Mouse (Mus musculus) Patski (cell line): ENCODE data around the gene Lims1. TPM values are rescaled to one million over a fixed set of nuclear protein-coding genes. Genes with fewer than 3 reads are reported as not detected.

Experiments used
- ATAC-seq: fragments of 100-300 bp; one replicate; pipeline ENCODE4 v1.8.0; 2021
- CTCF ChIA-PET: fragments of 350-600 bp; sonication (Branson Sonifier 250); formaldehyde crosslinking; loops from one replicate; lab custom pipeline; 2022; ENCODE audit warnings: inconsistent platforms; lab: Charles Lee
- POLR2A ChIA-PET: fragments of 350-600 bp; sonication (Branson Sonifier 250); formaldehyde crosslinking; loops from one replicate; lab custom pipeline; 2022; ENCODE audit warnings: antibody characterized with exemption, inconsistent platforms; lab: Charles Lee
- DNase-seq: peaks from one replicate; pipeline ENCODE4 v3.0.0-alpha.2; 2011; ENCODE audit warnings: low read depth, low spot score
- H3K27me3 ChIP-seq: fragments of 371-371 bp; one replicate; pipeline ENCODE4 v1.5.1; 2021
- CTCF ChIP-seq: fragments of 100-300 bp; IDR thresholded peaks from one replicate; pipeline ENCODE4 v1.5.1; 2021
- in situ Hi-C: fragments of 300-500 bp; cut with MboI; formaldehyde crosslinking; loops from 3 replicates; pipeline ENCODE4 v1.11.1; 2018; ENCODE audit warnings: low pct_unique_long_range_greater_than_20kb, mixed read lengths
- polyA plus RNA-seq: library from polyadenylated mRNA; unstranded; gene quantifications from one replicate; pipeline ENCODE4 v1.2.3, GENCODE M21; 2021

Gene Lims1
- polyA plus RNA-seq, 1 experiment from 2014 or later, result 56.0 TPM

DNA sequence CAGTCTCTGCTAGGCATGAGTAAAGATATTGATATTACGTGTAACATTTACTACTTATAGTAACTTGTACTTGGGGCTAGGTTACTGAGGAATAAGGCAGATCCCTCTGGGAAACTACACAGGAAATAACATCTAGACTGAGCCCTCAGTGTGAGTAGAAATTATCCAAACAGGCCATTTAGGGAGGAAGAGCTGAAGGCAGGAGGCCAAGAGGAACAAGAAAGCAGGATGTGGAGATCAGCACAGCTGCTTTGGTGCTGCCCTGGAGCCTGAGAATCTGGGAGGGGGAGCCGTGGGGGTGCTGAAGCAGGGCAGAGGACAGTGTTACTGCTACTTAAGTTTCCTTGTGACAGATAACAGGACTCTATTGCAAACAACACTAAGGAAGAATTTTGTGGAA, 18.4 kb downstream of the Lims1 start:
- no peak for DNase-seq
- no peaks in the 10 kb centered on the region for H3K27me3 ChIP-seq
- in situ Hi-C loops, result no loop called here
- no peak for ATAC-seq
- ChIA-PET CTCF (interaction anchor here (0.9 to 1.5 kb wide), 3 partner anchors 8 to 17 kb away, joined by 3 read pairs; no protein-coding TSS in a partner anchor), POLR2A (no interaction called here)
- no peak for TF ChIP-seq CTCF

DNA sequence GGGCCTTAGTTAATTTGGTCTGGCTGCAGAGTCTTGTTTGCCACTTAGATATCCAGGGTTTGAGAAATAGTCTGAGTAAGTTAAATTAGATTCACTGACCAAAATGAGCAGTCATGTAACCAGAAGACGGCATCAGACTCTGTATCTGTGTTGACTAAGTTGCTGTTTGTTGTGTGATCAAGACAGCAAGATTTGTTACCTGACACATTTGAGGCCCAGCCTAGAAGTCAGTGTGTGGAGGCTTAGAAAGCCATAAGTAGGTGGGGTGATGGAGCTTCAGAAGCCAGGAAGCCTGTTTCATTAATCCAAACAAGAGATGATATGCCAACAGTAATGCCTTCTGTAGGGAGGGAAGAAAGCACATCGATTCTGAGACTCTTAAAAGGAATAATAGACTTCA, 18.9 kb downstream of the Lims1 start:
- H3K27me3 ChIP-seq, result no peaks in the 10 kb centered on the region
- TF ChIP-seq CTCF, result no peak
- ATAC-seq (no peak), DNase-seq (no peak)
- in situ Hi-C loops, result no loop called here
- CTCF ChIA-PET, result interaction anchor here (0.9 to 1.5 kb wide), 4 partner anchors 8 to 17 kb away, joined by 3 to 4 read pairs (median 3); no protein-coding TSS in a partner anchor
- POLR2A ChIA-PET, result no interaction called here

DNA sequence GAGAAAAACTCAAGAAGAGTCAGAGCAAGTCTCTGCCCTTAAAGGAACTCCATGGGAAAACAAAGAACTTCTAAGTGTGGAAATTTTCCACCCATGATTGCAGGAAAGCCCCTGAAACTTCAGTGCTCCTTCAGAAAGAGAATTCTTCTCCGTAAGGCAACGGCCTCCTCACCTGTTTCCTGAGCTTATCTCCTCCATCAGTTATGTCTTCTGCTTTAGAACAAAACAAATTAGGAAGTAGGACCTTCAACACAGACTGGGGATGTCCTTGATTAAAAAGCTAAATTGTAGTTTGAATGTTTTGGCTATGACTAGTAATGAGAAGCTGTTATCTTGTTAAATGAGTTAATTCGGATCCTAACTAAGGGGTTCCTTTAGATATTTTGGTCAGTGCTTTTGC, 20.3 kb downstream of the Lims1 start:
- TF ChIP-seq CTCF, result no peak
- no peak for ATAC-seq
- no peak for DNase-seq
- H3K27me3 ChIP-seq, result no peaks in the 10 kb centered on the region
- CTCF ChIA-PET, result no interaction called here
- in situ Hi-C loops, result no loop called here
- POLR2A ChIA-PET, result interaction anchor here (1.2 kb wide), 1 partner anchor 81 kb away, joined by 3 read pairs; no protein-coding TSS in a partner anchor

DNA sequence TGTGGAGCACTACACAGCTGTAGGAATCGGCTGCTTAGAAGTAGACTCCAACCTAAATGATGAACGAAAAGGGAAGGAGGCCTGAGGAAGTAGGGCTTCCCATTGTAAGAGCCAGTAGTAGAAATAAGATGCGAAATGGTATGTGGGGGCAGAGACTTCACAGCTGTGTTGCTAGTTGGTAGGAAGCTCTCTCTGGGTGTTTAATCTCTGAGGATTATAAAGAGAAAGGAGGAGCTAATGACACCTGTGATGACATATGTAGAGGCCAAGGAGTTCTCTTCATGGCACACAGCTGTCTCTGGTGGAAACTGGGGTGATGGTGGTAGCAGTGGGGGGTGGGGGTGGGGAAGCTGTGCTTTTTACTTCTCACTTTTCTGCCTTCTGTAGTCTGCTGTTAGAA, 27.3 kb downstream of the Lims1 start:
- H3K27me3 ChIP-seq, result no peaks in the 10 kb centered on the region
- ChIA-PET POLR2A (interaction anchor here (0.7 kb wide), 1 partner anchor 29 kb away, joined by 4 read pairs; no protein-coding TSS in a partner anchor), CTCF (interaction anchor here (0.7 kb wide), 1 partner anchor 8 kb away, joined by 3 read pairs; no protein-coding TSS in a partner anchor)
- no peak for ATAC-seq
- TF ChIP-seq CTCF, result no peak
- in situ Hi-C loops, result no loop called here
- no peak for DNase-seq

DNA sequence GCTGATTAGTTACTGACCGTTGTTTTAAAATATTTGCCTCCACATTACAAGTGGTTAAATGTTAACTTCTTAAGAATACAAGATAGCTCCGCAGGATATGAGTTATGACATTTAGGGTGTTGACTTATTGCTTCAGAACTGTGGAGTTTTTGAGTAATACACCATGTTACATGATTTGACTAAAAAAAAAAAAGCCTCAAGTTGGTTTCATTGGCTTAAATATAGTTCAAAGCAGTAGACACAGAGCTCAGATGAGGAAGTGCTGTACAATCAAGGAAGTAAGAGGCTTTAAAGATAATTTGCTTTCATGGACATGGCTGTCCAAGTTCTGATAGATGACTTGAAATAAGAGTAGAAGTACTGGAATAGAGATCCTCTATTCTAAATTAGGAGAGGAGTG, 28.4 kb downstream of the Lims1 start:
- POLR2A ChIA-PET, result no interaction called here
- TF ChIP-seq CTCF, result no peak
- in situ Hi-C loops, result no loop called here
- DNase-seq (no peak), ATAC-seq (peak; percentile 13)
- H3K27me3 ChIP-seq, result no peaks in the 10 kb centered on the region
- CTCF ChIA-PET, result interaction anchor here (0.7 to 1.1 kb wide), 2 partner anchors 11 to 20 kb away, joined by 3 to 7 read pairs; no protein-coding TSS in a partner anchor

DNA sequence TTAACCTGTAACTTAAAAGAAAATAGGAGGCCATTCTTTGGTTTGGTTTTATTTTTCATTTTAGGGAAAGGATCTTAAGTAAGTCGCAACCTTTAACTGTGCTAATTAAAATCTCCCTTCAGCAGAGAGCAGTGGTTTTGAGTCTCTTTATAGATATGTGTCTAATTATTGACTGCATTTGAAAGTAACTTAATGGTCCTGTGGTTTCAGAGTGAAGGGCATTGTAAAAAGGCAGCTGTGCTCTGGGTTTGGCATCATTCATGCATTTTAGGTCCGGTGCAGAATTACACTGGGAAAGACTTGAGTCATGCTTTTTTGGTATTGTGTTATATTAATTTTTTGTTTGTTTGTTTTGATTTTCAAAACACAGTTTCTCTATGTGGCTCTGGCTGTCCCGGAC, 29.1 kb downstream of the Lims1 start:
- no peak for TF ChIP-seq CTCF
- no peaks in the 10 kb centered on the region for H3K27me3 ChIP-seq
- in situ Hi-C loops, result no loop called here
- CTCF ChIA-PET, result interaction anchor here (1.1 kb wide), 1 partner anchor 12 kb away, joined by 7 read pairs; no protein-coding TSS in a partner anchor
- POLR2A ChIA-PET, result no interaction called here
- DNase-seq, result no peak
- peak; percentile 49 for ATAC-seq

DNA sequence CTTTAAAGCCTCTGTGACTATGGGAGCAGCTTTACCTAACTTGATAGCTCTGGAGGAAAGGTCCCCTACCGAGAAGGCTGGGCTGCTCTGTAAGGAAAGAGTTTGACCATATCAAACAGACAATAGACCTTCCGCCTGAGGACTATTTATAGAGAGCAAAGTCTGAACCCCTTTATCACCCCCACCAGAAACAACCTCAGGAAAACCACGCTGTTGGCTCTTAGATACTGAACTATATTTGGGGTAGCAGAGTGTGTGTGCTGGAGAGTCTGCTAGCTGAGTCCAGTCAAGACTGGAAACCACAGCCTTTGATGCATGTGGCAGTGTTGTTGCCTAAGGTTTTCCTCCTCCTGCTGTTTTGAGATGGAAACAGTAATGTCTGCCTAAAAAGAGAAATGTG, 31.3 kb downstream of the Lims1 start:
- POLR2A ChIA-PET, result no interaction called here
- ATAC-seq (no peak), DNase-seq (no peak)
- no peak for TF ChIP-seq CTCF
- CTCF ChIA-PET, result interaction anchor here (0.8 to 1.7 kb wide), 5 partner anchors 8 to 24 kb away, joined by 3 to 5 read pairs (median 3); no protein-coding TSS in a partner anchor
- no peaks in the 10 kb centered on the region for H3K27me3 ChIP-seq
- in situ Hi-C loops, result no loop called here

DNA sequence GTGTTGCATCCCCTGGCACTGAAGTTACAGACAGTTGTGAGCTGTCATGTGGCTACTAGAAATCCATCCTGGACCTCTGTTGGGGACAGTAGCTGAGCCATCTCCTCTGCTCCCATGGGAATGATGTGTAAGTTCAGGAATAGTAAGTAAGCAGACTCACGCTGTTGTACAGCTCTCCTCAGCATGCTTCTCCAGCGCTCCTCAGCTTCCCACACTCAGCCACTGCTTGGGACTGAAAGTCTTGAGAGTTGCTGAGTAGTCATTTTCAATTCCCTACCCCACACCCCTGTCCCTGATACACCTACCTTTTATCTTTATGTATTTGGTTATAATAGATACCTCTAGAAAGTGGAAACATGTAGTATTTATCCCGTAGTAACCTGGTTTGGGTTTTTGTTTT, 33.2 kb downstream of the Lims1 start:
- no peaks in the 10 kb centered on the region for H3K27me3 ChIP-seq
- ATAC-seq (no peak), DNase-seq (no peak)
- in situ Hi-C loops, result no loop called here
- TF ChIP-seq CTCF, result no peak
- CTCF ChIA-PET, result interaction anchor here (1.0 to 1.7 kb wide), 5 partner anchors 15 to 27 kb away, joined by 3 to 5 read pairs (median 3); no protein-coding TSS in a partner anchor
- POLR2A ChIA-PET, result interaction anchor here (0.6 to 0.7 kb wide), 2 partner anchors 20 to 983 kb away, joined by 3 read pairs; no protein-coding TSS in a partner anchor

DNA sequence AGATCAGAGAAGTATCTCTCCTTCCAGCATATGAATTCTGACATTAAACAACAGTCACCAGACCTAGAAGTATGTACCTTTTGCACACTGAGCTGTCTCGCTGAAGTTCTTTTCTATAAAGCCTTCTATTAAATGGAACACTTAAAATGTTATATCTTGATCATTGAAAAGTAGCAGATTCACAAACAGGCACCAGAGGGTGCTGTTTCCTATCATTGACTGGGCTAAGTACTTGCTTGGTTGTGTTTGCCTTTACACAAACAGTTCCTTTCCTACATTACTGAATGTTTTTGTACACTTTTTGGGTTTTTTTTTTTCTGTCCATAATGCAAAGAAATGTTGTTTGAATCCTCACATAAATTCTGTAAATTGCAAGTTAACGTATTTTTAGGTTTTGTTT, 35.9 kb downstream of the Lims1 start:
- ChIA-PET CTCF (interaction anchor here (0.8 to 1.5 kb wide), 5 partner anchors 12 to 96 kb away, joined by 3 to 5 read pairs (median 3); no protein-coding TSS in a partner anchor), POLR2A (no interaction called here)
- DNase-seq, result no peak
- peak; percentile 65 for TF ChIP-seq CTCF
- H3K27me3 ChIP-seq, result no peaks in the 10 kb centered on the region
- in situ Hi-C loops, result no loop called here
- peak; percentile 54 for ATAC-seq

DNA sequence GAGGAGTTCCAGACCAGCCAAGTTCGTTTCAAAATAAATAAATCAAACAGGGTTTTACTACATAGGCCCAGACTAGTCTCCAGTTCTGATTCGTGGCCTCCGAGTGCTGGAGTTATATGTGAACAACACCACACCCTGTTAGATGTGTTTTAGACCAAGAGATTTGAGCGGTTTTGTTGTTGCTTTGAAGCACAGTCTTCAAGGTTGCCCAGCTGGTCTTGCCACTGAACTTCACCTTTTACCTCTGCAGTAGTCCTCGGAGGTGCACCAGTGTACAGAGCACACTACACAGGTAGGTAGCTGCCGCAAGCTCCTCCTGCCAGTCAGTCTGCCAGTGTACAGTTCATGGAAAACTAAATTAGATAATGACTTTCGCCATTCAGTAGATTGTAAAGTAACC, 36.7 kb downstream of the Lims1 start:
- ATAC-seq, result no peak
- H3K27me3 ChIP-seq, result no peaks in the 10 kb centered on the region
- TF ChIP-seq CTCF, result no peak
- ChIA-PET CTCF (interaction anchor here (0.8 to 1.5 kb wide), 6 partner anchors 11 to 45 kb away, joined by 3 to 5 read pairs (median 4); no protein-coding TSS in a partner anchor), POLR2A (interaction anchor here (1.4 kb wide), 1 partner anchor 38 kb away, joined by 3 read pairs; no protein-coding TSS in a partner anchor)
- DNase-seq, result no peak
- in situ Hi-C loops, result no loop called here

DNA sequence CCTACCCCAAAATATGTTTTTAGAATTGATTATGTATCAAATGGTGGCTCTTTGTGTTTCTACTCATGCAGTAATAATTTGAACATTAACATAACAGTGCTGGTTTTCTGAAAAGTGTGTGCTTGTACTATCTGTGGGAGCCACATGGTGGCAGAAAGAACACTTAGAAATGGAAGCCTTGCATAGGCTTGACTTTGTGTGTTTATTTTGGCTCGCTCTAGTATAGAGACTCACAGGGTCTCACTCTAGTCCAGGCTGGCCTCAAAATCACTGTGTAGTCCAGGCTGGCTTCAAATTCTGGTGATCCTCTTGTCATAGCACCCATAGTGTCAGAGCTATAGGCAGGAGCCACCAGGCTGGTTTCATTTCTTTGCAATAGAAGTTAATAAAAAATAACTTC, 39.5 kb downstream of the Lims1 start:
- no peak for ATAC-seq
- ChIA-PET POLR2A (interaction anchor here (0.5 to 0.6 kb wide), 2 partner anchors 105 to 1392 kb away, joined by 3 to 8 read pairs; no protein-coding TSS in a partner anchor), CTCF (interaction anchor here (0.9 to 4.0 kb wide), 7 partner anchors 9 to 91 kb away, joined by 3 to 12 read pairs (median 4); no protein-coding TSS in a partner anchor)
- peak; percentile 60 for TF ChIP-seq CTCF
- in situ Hi-C loops, result no loop called here
- H3K27me3 ChIP-seq, result no peaks in the 10 kb centered on the region
- DNase-seq, result no peak
